Mouse (Mus musculus) hindbrain, embryonic 10.5 days (tissue): Measurements from ENCODE around the gene Nanos3. TPM values are rescaled to one million over a fixed set of nuclear protein-coding genes. Genes with fewer than 3 reads are reported as not detected.

ENCODE experiments used
- DNase-seq: peaks from one replicate; pipeline ENCODE4 v3.0.0-alpha.2; 2017; ENCODE audit warnings: low spot score
- H3K27ac ChIP-seq: fragments of 300-500 bp; sonication (generic); 2 replicates; pipeline ENCODE4 v1.5.1; 2016; ENCODE audit warnings: mild to moderate bottlenecking, moderate library complexity
- H3K27me3 ChIP-seq: fragments of 300-500 bp; sonication (generic); 2 replicates; pipeline ENCODE4 v1.6.1; 2016; ENCODE audit warnings: mild to moderate bottlenecking; ENCODE audit not compliant: poor library complexity, insufficient read depth, severe bottlenecking
- H3K36me3 ChIP-seq: fragments of 300-500 bp; sonication (generic); 2 replicates; pipeline ENCODE4 v1.6.1; 2016; ENCODE audit warnings: mild to moderate bottlenecking, moderate library complexity
- H3K4me1 ChIP-seq: fragments of 300-500 bp; sonication (generic); replicated peaks from 2 replicates; pipeline ENCODE4 v1.6.1; 2016; ENCODE audit warnings: mild to moderate bottlenecking
- H3K4me3 ChIP-seq: fragments of 300-500 bp; sonication (generic); 2 replicates; pipeline ENCODE4 v1.5.1; 2016; ENCODE audit warnings: mild to moderate bottlenecking, moderate library complexity
- H3K9me3 ChIP-seq: fragments of 300-500 bp; sonication (generic); 2 replicates; pipeline ENCODE4 v1.6.1; 2016; ENCODE audit warnings: mild to moderate bottlenecking, moderate library complexity
- WGBS: fragments of 180-500 bp; shearing (Covaris S2); methylation state at CpG from one replicate; pipeline ENCODE4 v1.1.7; 2016; 5-methylcytosine and 5-hydroxymethylcytosine counted together
- polyA plus RNA-seq: library from polyadenylated mRNA; unstranded; fragments of >200 nt; fragmentation: Nextera tagmentation; extraction: Ambion mirVana; gene quantifications from 2 replicates; pipeline ENCODE4 v1.2.1, GENCODE M21; 2016

The Nanos3 gene
- polyA plus RNA-seq, 1 experiment from 2014 or later: 6.8 TPM

DNA sequence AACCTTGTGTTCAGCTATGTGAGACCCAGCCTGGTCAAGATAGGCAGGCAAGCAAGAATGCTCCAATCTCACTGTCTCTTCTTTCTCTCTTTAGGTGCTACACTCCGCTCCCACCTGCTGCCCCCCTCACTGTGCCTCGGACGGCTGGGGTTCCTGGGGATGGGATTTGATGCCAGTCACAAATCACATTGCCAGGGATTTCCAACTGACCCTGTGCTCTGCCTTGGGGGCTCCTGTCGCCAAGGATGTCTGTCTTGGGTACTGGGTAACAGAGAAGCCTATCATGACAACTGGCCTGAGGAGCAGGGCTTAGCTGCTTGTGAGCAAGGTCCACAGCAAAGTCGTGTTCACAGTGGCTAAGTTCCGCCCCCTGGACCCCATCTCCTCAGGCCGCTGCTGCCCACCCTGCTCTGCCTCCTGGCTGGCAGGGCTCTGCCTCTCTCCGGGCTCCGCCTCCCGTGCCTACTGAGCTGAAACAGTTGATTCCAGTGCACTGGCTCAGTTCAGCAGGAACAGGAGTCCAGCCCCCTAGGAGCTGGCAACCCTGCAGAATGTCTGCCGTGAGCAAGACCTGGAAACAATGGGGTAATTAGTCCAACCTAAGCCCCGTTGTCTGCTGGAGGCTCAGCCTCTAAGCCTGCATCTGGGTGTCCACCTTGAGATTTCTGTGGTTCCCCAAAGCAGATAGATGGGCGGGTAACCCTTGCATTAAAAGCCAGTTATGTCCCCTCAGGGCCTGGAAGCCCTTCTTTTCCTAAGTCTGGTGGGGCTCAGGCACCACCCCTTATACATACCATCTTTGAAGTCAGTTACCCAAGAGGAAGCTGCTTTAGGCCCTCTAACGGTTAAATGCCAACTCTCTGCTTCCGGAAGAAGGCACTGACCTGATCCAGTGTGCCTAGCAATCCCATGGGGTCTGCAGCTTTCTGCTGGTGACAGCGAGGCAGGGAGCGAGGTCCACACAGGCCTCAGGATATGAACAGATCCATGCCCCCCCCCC, 23.7 kb upstream of the Nanos3 start:
- DNase-seq: no peak
- 52% methylated on average over 17 of the region's 17 CpGs for WGBS
- Histone ChIP-seq H3K9me3 (no peaks in the 10 kb centered on the region), H3K27me3 (no peaks in the 10 kb centered on the region), H3K4me1 (peaks cover 38% of the 10 kb centered on the region), H3K4me3 (no peak overlapping the region), H3K27ac (0 out of 2 replicates have a peak overlapping the region, but pooled peaks have one; percentile 54), H3K36me3 (peaks cover 49% of the 10 kb centered on the region)

DNA sequence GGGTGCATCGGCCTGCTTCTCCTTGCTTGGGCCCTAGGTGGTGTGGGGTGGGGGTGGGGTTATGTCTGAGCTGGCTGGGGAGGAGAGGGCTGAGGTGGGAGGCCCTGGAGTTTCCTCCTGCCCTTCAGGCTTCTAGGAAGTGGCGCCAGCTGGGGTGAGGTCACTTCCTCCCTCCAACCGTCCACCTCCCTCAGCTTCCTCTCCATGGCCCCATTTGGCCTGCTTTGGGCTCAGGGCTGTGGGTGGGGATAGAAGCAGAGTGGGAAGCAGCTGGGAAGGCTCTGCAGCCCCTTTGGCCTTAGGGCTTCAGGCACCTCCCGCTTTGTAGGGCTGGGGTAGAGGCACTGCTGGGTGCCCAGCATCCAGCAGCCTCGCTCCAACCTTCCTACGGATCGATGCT, 22.8 kb upstream of the Nanos3 start:
- peaks cover 40% of the 10 kb centered on the region for H3K36me3 ChIP-seq
- H3K9me3 ChIP-seq: no peaks in the 10 kb centered on the region
- peak overlapping the region; percentile 54 for H3K27ac ChIP-seq
- 66% methylated on average over 7 of the region's 7 CpGs for WGBS
- H3K4me1 ChIP-seq: peaks cover 46% of the 10 kb centered on the region
- H3K4me3 ChIP-seq: no peak overlapping the region
- peaks cover 4% of the 10 kb centered on the region for H3K27me3 ChIP-seq
- DNase-seq: peak; percentile 27

- H3K4me1 ChIP-seq: peaks cover 57% of the 10 kb centered on the region
- WGBS: 87% methylated on average over 3 of the region's 3 CpGs
- H3K27me3 ChIP-seq: peaks cover 15% of the 10 kb centered on the region
- no peak overlapping the region for H3K4me3 ChIP-seq
- H3K36me3 ChIP-seq: peaks cover 29% of the 10 kb centered on the region
- H3K27ac ChIP-seq: no peak overlapping the region
- no peaks in the 10 kb centered on the region for H3K9me3 ChIP-seq
- no peak for DNase-seq
Observed at GRCm38 (mm10) chr8:84206666-84207065, 21.6 kb upstream of the Nanos3 start.

- DNase-seq: no peak
- peaks cover 17% of the 10 kb centered on the region for H3K36me3 ChIP-seq
- no peak overlapping the region for H3K27ac ChIP-seq
- H3K27me3 ChIP-seq: peaks cover 26% of the 10 kb centered on the region
- no peak overlapping the region for H3K4me3 ChIP-seq
- peaks cover 67% of the 10 kb centered on the region for H3K4me1 ChIP-seq
- WGBS: 93% methylated on average over 5 of the region's 5 CpGs
- H3K9me3 ChIP-seq: no peaks in the 10 kb centered on the region
Observed at GRCm38 (mm10) chr8:84205073-84205472, 20.1 kb upstream of the Nanos3 start.

DNA sequence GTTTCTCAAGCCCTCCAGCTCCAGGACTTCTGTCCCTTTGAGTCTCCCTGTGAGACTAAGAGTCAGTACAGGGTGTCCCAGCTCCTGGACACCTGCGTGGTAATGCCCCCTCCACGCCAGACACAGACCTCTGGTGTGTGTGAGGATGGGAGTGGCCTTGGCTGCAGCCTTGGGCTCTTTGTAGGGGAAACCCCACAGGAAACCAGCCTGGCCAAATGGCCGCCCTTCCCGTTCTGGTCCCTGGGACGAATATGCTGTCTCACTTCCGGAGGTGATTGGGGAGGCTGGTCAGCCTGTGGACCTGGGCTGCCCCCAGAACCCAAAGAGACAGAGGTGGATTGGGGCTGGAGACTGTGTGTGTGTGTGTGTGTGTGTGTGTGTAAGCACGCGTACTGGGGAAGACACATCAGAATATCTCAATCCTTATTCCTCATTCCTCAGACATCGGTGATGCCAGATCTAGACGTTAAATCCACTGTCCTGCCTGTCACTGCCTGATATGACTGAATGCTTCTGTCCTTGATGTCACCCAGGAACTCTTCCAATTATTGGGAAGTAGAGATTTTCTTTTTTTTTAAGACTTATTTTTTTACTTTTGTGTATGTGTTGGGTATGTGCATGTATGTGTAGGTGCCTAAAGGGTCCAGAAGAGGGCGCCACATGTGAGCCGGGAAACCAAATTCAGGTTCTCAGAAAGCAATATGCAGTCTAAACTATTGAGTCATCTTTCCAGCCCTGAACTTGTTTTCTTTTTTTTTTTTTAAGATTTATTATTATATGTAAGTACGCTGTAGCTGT, 19.2 kb upstream of the Nanos3 start:
- Histone ChIP-seq H3K27me3 (peaks cover 33% of the 10 kb centered on the region), H3K27ac (peak overlapping the region; percentile 83), H3K36me3 (peaks cover 8% of the 10 kb centered on the region), H3K9me3 (no peaks in the 10 kb centered on the region), H3K4me3 (peak overlapping the region; percentile 65), H3K4me1 (peaks cover 68% of the 10 kb centered on the region)
- 57% methylated on average over 13 of the region's 13 CpGs for whole genome bisulfite sequencing
- peak; percentile 42 for DNase-seq

DNA sequence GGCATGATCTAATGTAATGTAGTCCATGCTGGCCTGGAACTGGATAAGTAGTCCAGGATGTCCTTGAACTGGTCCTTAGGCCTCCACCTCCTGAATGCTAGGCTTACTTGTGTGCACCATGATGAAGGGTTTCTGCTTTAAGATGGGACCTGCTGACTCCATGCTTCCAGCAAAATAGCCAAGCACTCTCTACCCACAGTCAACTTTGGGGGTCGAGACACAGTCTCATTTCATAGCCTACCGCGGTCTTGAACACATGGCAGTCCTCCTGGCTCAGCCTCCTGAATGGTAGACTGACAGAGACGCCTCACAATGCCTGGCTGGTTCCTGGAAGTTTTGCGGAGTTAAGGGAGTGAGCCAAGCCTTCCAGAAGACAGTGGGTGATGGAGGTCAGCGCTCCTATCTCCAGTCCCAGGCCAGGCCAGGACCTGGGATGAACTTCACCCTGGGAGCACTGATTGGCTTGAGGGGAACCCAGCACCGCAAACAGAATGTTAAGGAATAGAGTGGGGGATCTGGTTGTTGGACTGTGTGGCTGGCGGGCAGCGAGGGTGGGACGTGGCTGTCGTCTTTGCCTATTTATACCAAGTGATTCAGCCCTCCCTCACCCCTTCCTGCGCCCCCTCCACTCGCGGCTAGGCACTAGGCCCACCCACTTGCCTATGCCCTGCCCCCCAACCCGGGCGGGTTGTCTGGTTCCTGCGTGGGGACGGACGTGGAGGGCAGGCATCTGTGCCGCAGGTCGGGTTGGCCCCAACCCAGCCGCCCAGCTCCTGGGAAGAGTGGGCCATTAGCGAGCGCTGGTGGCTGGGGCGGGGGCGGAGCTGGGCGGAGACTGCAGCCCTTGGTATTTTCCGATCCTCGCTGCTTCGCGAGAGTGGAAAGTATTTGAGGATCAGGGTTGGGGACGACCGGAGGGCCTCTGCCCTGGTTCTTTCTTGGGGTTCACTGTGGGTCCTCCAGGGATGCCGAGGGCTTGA, 18.2 kb upstream of the Nanos3 start:
- WGBS: 11% methylated on average over 34 of the region's 34 CpGs
- DNase-seq: peak; percentile 68
- peak overlapping the region; percentile 65 for H3K4me3 ChIP-seq
- H3K27me3 ChIP-seq: peaks cover 33% of the 10 kb centered on the region
- H3K9me3 ChIP-seq: no peaks in the 10 kb centered on the region
- H3K4me1 ChIP-seq: peaks cover 68% of the 10 kb centered on the region
- H3K27ac ChIP-seq: peak overlapping the region; percentile 83
- no peaks in the 10 kb centered on the region for H3K36me3 ChIP-seq

GRCm38 (mm10) chr8:84202466-84202865, 17.4 kb upstream of the Nanos3 start:
- Histone ChIP-seq H3K4me3 (peak overlapping the region; percentile 65), H3K4me1 (peaks cover 68% of the 10 kb centered on the region), H3K27me3 (peaks cover 33% of the 10 kb centered on the region), H3K27ac (peak overlapping the region; percentile 23; the same call in 1 of the 2 replicates), H3K36me3 (no peaks in the 10 kb centered on the region), H3K9me3 (no peaks in the 10 kb centered on the region)
- WGBS: 88% methylated on average over 9 of the region's 9 CpGs
- DNase-seq: no peak

DNA sequence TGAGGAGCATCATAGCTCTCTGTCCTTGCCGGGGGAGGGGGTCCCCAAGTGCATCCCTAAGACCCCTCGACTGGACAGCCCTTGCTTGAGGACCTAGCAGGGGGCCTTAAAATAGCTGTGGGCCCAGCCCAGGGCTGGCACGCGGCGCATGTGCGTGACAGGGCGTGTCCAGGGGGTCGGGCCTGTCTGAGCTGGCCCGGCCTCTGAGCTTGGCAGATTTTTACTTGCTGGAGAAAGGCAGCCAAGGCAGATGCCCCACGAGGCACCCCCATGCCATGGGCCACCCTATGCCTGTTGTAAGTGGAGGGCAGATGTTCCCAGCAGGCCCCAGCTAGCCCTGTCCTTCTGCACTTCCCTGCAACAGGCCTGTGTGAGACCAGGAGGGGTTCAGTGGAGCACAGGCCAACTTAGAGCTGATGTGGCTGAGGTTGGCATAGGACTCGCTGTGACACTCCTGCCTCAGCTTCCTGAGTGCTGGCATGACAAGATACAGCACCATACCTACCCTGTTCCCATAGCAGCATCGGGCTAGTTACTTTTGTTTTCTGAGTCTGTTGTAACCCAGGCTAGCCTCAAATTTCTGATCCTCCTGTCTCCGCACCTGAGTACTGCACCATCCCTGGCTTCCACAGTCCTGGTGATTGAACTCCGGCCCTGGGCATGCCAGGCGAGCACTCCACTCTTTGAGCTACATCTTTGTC, 16.7 kb upstream of the Nanos3 start:
- no peaks in the 10 kb centered on the region for H3K36me3 ChIP-seq
- DNase-seq: peak; percentile 29
- 68% methylated on average over 15 of the region's 15 CpGs for WGBS
- H3K27ac ChIP-seq: peak overlapping the region; percentile 93
- peaks cover 33% of the 10 kb centered on the region for H3K27me3 ChIP-seq
- H3K4me1 ChIP-seq: peaks cover 71% of the 10 kb centered on the region
- H3K9me3 ChIP-seq: no peaks in the 10 kb centered on the region
- peak overlapping the region; percentile 65 for H3K4me3 ChIP-seq

DNA sequence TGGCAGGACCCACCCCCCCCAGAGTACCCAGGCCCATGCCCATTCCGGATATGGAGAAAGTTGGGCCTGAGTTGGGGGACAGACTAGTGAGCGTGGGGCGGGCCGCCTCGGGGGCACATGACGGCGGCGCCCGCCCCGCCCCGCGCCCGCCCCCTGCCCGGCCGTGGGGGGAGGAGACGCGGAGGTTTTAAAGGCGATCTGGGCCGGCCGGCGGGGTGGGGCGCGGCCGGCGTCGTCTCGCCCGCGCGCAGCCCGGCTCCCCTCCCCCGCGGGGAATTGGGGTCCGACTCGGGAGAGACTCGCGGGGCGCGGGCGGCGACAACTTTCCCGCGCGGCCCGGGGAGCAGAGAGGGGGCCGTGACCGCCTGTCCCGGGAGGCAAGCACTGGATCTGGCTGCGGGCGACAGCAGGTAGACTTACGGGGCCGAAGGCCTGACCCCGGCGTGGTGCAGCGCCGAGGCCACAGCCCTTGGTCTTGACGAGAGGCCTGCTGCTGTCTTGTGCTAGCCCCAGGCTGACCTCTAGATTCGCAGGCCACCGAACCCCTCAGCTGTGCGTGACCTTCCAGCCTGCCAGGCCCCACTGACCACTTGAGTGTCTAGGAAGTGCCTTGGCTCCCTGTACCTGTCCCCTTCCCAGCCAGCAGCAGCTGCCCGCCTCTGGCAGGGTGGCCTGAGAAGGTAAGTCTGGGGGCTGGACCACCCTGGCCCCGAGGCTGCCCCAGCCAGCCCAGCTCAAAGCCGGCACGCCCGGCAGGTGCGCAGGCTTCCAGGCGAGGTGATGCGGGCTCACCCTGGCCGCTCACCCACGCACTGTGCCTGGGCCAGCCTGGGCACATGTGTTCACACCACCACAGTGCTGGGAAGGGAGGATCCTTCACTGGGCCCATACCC, 15.9 kb upstream of the Nanos3 start:
- DNase-seq: peak; percentile 50
- Histone ChIP-seq H3K4me3 (peak overlapping the region; percentile 65), H3K9me3 (no peaks in the 10 kb centered on the region), H3K27me3 (peaks cover 33% of the 10 kb centered on the region), H3K4me1 (peaks cover 71% of the 10 kb centered on the region), H3K36me3 (no peaks in the 10 kb centered on the region), H3K27ac (peak overlapping the region; percentile 93)
- WGBS: 5% methylated on average over 70 of the region's 70 CpGs

- 20% methylated on average over 8 of the region's 8 CpGs for WGBS
- no peak for DNase-seq
- peaks cover 33% of the 10 kb centered on the region for H3K27me3 ChIP-seq
- H3K27ac ChIP-seq: peak overlapping the region; percentile 93
- no peaks in the 10 kb centered on the region for H3K9me3 ChIP-seq
- no peaks in the 10 kb centered on the region for H3K36me3 ChIP-seq
- peak overlapping the region; percentile 65 for H3K4me3 ChIP-seq
- peaks cover 71% of the 10 kb centered on the region for H3K4me1 ChIP-seq
Observed at GRCm38 (mm10) chr8:84200126-84200555, 15.1 kb upstream of the Nanos3 start.
